Mouse (Mus musculus) frontal cortex, postnatal 14 days (tissue): ENCODE results near the gene Supv3l1.
"Not testable (repeated sequence)": the region's sequence is repeated elsewhere in the genome, so short reads cannot be mapped to it uniquely, and the experiment has no call there.

Experiments used
- DNase-seq, 2 experiments: peaks; one replicate each; pipeline ENCODE4 v3.0.0; 2022; ENCODE audit warnings: low spot score in 2 of 2

The Supv3l1 gene

DNA sequence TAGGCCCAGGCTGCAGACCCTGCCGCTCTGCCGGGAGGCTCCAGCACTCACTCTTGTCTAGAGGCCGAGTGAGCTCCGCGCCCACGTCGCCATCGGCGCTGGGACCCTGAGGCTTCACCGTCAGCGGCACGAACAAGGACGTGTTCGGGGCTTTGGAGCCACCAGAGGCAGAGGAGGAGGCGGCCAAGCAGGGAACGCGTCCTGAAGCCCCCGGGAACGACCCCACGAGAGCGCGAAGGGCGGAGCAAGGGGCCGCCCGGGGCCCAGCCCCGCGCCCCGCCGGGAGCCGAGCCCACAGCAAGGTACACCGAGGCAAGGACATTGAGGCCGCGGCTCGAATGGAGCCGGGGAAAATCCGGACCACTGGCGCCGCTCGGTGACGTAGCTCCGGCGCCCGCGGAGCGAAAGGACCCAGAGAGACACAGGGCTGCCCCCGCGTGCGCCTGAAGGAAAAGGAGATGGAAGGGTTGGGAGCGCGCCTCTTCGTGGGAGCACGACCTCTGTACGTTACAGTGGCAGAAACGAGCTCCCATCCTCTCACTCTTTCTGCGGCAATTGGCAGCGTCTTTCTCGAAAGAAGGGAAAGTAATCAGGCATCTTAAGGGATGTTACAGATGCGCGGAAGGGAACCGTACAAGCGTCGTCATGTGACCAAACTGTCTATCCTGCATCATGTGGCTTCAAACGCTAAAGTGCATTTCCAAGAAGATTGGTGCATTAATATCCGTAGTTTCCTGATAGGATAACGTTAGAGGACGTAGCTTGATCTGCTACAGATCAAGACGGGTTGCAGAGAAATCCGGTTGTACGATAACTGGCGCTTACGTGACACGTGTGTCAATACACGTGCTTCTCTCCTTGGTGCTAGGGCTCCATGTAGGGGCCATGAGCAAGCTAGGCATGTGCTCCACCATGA, at the start of gene Supv3l1, which contains the start of gene 4930507D05Rik:
Supv3l1 (minus strand) TSS at position 375 of the 916 bp plus-strand sequence.
4930507D05Rik (plus strand) TSS at position 126 of the 916 bp plus-strand sequence.
- peak; percentile 88 for DNase-seq

DNA sequence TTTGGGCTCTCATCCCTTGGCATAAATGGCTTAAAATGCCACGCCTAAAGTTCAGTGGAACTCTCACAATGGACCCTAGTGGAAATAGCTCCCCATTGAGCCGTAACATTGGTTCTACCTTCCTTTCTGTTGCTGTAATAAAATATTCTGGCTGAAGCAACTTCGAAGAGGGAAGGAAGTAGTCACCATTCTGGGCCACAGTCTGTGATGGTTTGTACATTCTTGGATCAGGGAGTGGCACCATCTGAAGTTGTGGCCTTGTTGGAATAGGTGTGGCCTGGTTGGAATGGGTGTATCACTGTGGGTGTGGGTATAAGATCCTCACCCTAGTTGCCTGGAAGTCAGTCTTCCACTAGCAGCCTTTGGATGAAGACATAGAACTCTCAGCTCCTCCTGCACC, 42.1 kb upstream of the Supv3l1 start:
- not testable (repeated sequence) for DNase-seq

DNA sequence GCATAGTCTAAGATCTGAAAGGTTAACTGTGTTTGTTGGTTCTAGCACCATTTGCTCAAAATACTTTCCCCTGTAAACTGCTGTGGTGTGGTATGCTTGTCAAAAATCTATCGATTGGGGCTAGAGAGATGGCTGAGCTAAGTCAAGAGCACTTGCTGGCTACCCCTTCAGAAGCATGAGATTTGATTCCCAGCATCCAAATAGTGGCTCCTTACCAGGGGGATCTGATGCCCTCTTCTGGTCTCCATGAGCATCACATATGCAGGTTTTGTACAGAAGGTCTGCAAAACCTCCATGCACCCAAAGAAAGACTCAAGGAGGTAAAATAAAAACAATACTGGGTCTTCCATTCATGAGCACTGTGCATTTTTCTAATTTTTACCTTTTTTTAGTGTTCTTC, 38.7 kb upstream of the Supv3l1 start:
- DNase-seq, result peak in 1 of 2 experiments; percentile 37

GRCm38 (mm10) chr10:62486618-62487415, 37.3 kb upstream of the Supv3l1 start, which contains the start of gene Vps26a:
Gene Vps26a, minus strand, starts transcription at chr10:62486805.
- DNase-seq, result peak; percentile 98

DNA sequence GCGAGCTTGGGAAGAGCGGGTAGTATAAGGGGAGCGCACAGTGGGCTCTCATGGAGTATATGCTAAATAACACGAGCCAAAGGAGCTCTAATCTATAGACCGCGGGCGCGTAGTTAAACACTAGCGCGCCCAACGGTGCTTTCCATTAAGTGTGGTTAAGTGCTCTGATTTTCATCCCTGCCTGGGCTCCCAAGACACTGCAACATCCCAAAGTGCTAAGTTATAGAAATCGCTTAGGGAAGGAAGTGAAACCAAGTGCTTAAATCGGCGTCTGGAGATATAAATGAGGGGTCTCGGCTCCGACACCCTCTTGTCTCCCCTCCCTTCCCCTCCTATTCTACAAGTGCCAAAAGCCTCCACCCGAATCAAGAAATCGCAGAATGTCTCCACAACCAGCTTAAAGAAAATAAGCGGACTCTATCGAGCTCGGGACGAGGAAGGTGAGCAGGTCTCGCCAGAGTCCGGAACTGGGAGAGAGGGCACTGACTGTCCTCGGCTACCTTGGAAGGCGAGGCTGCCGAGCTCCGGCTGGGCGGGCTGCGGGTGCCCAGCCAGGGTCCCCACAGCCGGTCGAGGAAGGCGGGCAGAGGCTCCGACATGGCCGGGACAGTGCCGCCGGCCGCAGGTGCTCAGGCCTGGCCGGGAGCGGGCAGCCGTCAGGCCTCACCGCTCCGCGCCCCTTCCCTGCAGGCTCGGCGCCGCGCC, 36.5 kb upstream of the Supv3l1 start:
- peak in 1 of 2 experiments; percentile 16 for DNase-seq

GRCm38 (mm10) chr10:62481108-62481852, 31.7 kb upstream of the Supv3l1 start:
- DNase-seq, result no peak

- no peak for DNase-seq
These were observed 27.4 kb upstream of the Supv3l1 start for GRCm38 (mm10) chr10:62476980-62477379.

DNA sequence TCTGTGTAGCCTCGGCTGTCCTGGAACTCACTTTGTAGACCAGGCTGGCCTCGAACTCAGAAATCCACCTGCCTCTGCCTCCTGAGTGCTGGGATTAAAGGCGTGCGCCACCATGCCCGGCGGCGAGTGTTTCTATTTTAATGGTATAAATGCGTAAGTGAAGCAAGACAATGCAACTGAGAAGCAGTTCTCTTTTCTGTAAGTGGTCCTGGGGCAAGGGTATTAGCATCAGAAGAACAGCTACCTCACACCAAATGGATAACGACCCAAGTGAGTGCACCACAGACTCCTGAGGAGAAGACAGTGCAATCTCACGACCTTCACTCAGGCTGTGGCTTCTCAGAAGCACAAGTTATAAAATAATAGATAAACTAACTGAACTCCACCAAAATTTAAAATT, 25.4 kb upstream of the Supv3l1 start:
- no peak for DNase-seq

DNA sequence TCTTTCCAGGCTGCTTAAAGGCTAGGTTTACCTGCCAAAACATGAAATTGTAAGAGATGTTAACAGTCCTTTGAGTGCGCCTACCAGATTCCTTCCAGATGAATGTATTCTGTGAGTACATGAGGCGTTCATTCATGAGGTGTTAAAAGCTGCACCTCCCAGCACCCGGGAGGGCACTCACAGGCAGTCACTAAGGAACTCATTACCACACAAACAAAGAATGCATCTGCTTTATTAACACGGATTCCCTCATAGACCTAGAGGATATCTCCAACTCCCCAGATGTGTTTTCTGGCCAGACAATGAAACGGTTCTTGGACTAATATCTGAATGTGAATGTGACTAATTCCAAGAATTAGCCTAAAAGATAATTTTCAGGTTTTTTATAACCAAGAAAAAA, 21.6 kb upstream of the Supv3l1 start:
- no peak for DNase-seq

DNA sequence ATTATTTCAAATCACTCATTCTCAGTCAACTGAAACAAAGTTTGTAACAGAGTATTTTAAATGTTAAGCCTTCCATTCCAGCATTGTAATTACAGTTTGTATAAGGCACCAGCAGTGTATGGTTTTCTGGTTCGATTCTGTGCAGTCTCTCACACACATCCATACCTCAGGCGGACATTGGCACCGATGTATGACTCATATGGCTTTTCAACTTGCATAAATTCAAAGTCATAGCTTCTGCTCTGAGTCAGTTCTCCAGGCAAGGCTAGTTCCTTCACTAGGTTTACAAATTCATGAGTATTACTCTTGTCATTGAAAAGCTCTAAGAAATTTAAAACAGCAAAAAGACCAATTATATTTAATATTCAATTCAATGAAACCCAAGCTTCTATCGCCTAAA, 20.2 kb upstream of the Supv3l1 start:
- DNase-seq, result no peak

GRCm38 (mm10) chr10:62461321-62461720, 11.8 kb upstream of the Supv3l1 start:
- no peak for DNase-seq

DNA sequence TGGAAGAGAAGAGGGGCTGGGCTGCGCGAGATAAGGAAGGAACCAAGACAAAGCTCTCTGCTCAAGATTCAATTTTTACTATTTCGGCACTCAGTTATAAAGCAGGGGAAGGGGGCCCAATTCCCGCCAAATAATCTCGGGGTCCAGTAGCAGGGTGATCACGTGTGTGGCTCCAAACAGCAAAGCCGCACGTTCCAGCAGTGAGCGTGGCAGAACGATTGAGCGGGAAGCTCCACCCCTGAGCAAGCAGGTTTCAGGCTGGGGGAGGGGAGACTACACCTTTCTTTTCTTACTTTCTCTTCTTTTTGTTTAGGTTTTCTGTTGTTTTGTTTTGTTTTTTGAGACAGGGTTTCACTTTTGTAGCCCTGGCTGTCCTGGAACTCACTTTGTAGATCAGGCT, 2.5 kb upstream of the Supv3l1 start:
- DNase-seq, result not testable (repeated sequence)

GRCm38 (mm10) chr10:62450280-62450640, 722 bp upstream of the Supv3l1 start:
- no peak for DNase-seq

GRCm38 (mm10) chr10:62430427-62430826, 19.1 kb downstream of the Supv3l1 start:
- DNase-seq, result no peak

GRCm38 (mm10) chr10:62425081-62425871, 24.3 kb downstream of the Supv3l1 start:
- no peak for DNase-seq

- no peak for DNase-seq
These were observed 27.3 kb downstream of the Supv3l1 start, which contains the start of gene Hkdc1 for GRCm38 (mm10) chr10:62422255-62422654. Gene Hkdc1, minus strand, starts transcription at chr10:62422491.

- DNase-seq, result no peak
These were observed 28.4 kb downstream of the Supv3l1 start for GRCm38 (mm10) chr10:62421127-62421526.

GRCm38 (mm10) chr10:62420399-62420798, 29.1 kb downstream of the Supv3l1 start:
- no peak for DNase-seq

DNA sequence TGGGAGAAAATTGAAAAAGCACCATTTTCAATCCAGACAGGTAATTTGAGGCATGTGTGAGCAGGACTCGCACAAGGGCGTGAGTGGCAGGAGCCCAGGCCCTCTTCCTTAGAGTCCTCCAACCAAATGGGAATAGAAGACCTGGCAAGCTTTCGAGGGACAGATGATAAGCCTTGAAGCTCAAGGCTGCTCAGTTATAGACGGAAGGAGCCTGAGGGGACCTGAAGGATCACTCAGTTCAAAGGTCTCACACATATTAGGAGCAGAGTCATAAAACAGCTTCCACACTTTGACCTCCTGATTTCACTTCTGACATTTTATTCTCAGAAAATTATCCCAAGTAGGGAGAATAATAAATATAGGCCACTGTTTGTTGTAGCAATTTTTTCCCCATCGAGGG, 30.1 kb downstream of the Supv3l1 start:
- DNase-seq, result no peak

GRCm38 (mm10) chr10:62418831-62419356, 30.6 kb downstream of the Supv3l1 start:
- no peak for DNase-seq
